Mouse (Mus musculus) E14TG2a.4 (cell line): ENCODE data around the gene AI837181.
A peak's percentile ranks its signal among the peaks of the same experiment; 100 is the strongest.
"Not testable (repeated sequence)": the region's sequence is repeated elsewhere in the genome, so short reads cannot be mapped to it uniquely, and the experiment has no call there.

Source experiments
- H3K27me3 ChIP-seq: 2 replicates; pipeline ENCODE4 v1.6.1; 2014; ENCODE audit warnings: low read length, control low read depth; ENCODE audit not compliant: insufficient read depth
- H3K36me3 ChIP-seq: 2 replicates; pipeline ENCODE4 v1.6.1; 2014; ENCODE audit warnings: low read length, control low read depth; ENCODE audit not compliant: insufficient read depth
- H3K4me1 ChIP-seq: replicated peaks from 2 replicates; pipeline ENCODE4 v1.6.1; 2014; ENCODE audit warnings: low read depth, low read length, control low read depth
- H3K4me3 ChIP-seq: replicated peaks from 2 replicates; pipeline ENCODE4 v1.5.1; 2014; ENCODE audit warnings: mild to moderate bottlenecking, low read length
- H3K9me3 ChIP-seq: 2 replicates; pipeline ENCODE4 v1.6.1; 2014; ENCODE audit warnings: low read length, control low read depth
- CTCF ChIP-seq: conservative IDR thresholded peaks from 2 replicates; pipeline ENCODE4 v1.5.1; 2014; ENCODE audit warnings: low read length
- NANOG ChIP-seq: IDR thresholded peaks from 2 replicates; pipeline ENCODE4 v1.6.1; 2014; ENCODE audit warnings: borderline replicate concordance, low read length, mixed read lengths
- POU5F1 ChIP-seq: IDR thresholded peaks from 2 replicates; pipeline ENCODE4 v1.6.1; 2014; ENCODE audit warnings: low read length, borderline replicate concordance

The AI837181 gene

DNA sequence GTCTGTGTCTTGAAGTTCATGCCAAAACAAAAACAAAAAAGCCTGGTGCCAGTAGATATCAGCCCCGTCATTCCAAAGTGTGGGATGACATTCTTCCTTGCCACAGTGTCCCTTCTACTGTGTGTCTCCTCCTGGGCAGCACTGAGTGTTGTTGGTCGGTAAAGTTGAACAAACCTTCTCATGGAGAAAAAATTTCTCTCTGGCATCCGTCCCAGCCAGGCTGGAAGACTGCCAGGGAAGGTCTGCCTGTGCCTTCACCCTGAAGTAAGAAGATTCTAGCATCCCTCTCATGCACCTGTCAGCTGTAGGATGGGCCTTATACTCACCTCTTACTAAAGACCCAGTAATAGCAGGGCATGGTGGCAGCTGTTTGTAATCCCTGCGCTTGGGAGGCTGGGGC lies 32.1 kb upstream of the AI837181 start:
- Histone ChIP-seq H3K9me3 (no peaks in the 10 kb centered on the region), H3K4me3 (no peak overlapping the region), H3K27me3 (no peaks in the 10 kb centered on the region), H3K4me1 (peaks cover 55% of the 10 kb centered on the region), H3K36me3 (peaks cover 27% of the 10 kb centered on the region)
- TF ChIP-seq CTCF, result no peak
- no peak for TF ChIP-seq NANOG

DNA sequence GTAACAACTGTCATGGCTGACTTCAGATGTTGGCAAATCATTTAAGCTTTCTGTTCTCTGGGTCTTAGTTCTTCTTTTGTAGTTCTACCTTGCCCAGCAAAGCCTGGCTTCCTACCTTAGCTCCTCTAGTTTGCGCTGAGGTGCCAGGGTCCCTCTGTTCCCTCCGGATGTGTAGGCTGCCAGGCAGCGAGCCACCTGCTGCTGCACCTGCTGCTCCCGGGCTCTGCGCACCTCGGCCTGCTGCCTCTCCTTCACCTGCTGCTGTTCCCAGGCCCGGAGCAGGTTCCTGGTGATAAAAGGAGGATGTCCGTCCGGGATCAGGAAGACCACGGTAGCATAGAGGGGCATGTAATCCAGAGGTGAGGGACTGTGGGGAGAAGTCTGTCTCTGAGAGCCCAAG lies 30.8 kb upstream of the AI837181 start:
- H3K27me3 ChIP-seq, result no peaks in the 10 kb centered on the region
- H3K4me3 ChIP-seq, result no peak overlapping the region
- H3K36me3 ChIP-seq, result peaks cover 27% of the 10 kb centered on the region
- TF ChIP-seq CTCF (no peak), POU5F1 (no peak), NANOG (no peak)
- H3K9me3 ChIP-seq, result no peaks in the 10 kb centered on the region
- H3K4me1 ChIP-seq, result peaks cover 54% of the 10 kb centered on the region

DNA sequence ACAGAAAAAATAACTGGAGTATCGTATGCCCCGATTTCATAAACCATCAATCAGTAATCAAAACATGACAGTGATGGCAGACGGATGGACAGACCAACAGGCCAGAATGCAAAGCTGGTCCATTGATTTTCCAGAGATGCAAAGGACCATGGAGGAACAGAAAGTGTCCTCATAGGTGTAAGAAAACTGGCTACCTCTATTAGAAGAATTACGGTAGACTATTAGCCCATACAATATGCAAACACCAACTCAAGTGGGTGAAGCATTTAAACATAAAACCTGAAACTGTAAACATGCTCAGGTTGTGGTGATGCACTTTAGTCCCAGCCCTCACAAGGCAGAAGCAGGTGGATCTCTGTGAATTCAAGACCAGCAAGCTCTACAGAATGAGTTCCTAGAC lies 29.6 kb upstream of the AI837181 start:
- H3K4me3 ChIP-seq, result no peak overlapping the region
- no peaks in the 10 kb centered on the region for H3K27me3 ChIP-seq
- peaks cover 27% of the 10 kb centered on the region for H3K36me3 ChIP-seq
- no peaks in the 10 kb centered on the region for H3K9me3 ChIP-seq
- no peak for TF ChIP-seq NANOG
- no peak for TF ChIP-seq CTCF
- TF ChIP-seq POU5F1, result no peak
- H3K4me1 ChIP-seq, result peaks cover 53% of the 10 kb centered on the region

DNA sequence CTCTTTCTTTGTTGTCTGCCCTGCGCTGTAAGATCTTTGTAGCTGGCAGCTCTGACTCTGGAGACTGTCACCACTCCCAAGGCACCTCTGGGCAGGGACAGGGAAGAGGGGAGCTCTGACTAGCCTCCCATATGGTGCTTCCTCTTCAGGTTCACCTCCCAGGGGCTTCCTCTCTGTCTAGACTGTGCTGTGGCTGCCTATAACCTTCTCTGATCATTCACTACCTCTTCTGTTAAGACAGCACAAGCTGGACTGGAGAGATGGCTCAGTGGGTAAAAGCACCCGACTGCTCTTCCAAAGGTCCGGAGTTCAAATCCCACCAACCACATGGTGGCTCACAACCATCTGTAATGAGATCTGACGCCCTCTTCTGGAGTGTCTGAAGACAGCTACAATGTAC lies 23.9 kb upstream of the AI837181 start:
- not testable (repeated sequence) for H3K27me3 ChIP-seq, H3K9me3 ChIP-seq

DNA sequence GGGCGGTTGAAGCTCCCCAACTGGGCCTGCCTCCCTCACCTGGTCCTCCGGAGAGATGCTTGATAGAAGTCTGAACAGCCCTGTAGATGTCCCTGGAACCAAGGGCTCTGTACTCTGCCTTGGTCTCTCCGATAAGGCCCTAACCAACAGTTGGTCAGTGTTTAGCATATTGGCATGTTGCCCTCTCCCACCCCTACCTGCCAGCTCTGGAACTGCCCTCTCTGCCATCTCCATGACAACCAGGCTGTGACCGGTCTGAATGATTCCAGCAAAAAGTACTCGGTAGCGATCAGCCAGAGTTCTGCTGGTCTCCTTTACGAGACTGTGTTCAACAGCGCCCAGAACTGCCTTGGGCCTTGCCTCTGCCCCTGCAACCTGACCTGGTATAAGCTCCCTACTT lies 22.7 kb upstream of the AI837181 start, which contains the start of gene Tsga10ip:
Gene Tsga10ip (minus strand): TSS at position 234 of the 400 bp plus-strand sequence.
- no peaks in the 10 kb centered on the region for H3K9me3 ChIP-seq
- H3K27me3 ChIP-seq, result no peaks in the 10 kb centered on the region
- no peak within 1 kb of the TSS for H3K4me3 ChIP-seq
- no peaks in the 10 kb centered on the region for H3K36me3 ChIP-seq
- peaks cover 29% of the 10 kb centered on the region for H3K4me1 ChIP-seq
- TF ChIP-seq NANOG (no peak), POU5F1 (no peak), CTCF (no peak)

More for the DNA sequence above, 23.9 kb upstream of the AI837181 start:
- H3K4me1 ChIP-seq, result peaks cover 23% of the 10 kb centered on the region
- H3K36me3 ChIP-seq, result not testable (repeated sequence)
- peak overlapping the region; percentile 49 for H3K4me3 ChIP-seq

DNA sequence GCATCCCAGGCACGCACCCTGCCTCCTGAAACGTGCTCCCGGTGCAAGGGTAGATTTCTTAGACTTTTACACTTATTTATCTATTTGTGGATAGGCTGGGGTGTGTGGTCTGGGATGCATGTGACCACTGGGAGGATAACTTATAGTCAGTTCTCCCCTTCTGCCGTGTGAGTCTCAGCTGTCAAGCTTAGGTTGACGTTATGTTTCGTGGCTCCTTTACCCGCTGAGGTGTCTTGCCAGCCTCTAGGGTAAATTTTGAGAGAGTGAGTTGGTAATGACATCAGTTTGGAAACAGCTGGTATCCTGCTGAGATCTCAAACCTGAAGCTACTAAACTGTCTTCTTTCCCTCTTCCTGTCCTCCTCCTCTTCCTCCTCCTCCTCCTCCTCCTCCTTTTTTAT lies 19.0 kb upstream of the AI837181 start:
- H3K4me1 ChIP-seq, result peaks cover 45% of the 10 kb centered on the region
- H3K36me3 ChIP-seq, result no peaks in the 10 kb centered on the region
- H3K4me3 ChIP-seq, result peak overlapping the region; percentile 65
- H3K27me3 ChIP-seq, result no peaks in the 10 kb centered on the region
- TF ChIP-seq CTCF (no peak), NANOG (no peak), POU5F1 (no peak)
- no peaks in the 10 kb centered on the region for H3K9me3 ChIP-seq

DNA sequence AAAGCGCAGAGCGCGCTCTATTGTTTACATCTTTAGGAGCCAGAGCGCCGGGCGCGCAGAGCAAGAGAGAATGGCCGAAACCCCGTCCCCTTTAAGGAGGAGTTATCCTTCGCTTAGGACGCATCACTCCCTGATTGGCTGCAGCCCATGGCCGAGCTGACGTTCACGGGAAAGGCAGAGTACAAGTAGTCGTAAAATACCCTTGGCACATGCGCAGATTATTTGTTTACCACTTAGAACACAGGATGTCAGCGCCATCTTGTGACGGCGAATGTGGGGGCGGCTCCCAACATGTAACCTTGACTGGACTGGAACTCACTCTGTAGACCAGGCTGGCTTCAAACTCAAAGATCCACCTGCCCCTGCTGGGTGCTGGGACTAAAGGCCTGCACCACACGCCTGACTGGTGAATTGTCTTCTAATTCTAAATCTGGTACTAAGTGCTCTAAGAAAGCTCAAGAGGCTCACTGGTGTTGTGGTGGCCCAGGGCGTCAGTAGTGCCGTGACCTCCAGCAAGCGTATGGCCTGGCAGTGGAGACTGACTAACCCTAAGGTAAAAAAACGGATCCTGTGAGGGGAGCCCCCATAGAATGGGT lies 18.3 kb upstream of the AI837181 start:
- H3K4me1 ChIP-seq, result peaks cover 43% of the 10 kb centered on the region
- not testable (repeated sequence) for H3K9me3 ChIP-seq, H3K27me3 ChIP-seq, H3K36me3 ChIP-seq
- H3K4me3 ChIP-seq, result peak overlapping the region; percentile 80

DNA sequence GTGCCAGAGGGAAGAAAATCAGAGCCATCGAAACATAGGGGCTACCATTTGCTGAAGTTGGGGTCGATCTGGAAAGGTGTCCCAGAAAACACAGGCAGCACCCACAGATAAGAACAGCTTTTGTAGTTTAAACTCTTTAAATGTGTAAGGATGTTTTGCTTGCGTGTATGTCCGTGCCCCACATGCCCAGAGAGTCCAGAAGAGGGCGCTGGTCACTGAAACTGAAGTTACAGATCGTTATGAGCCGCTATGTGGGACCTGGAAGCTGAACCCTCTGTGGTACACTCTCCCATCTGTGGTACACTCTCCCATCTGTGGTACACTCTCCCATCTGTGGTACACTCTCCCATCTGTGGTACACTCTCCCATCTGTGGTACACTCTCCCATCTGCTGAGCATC lies 17.8 kb upstream of the AI837181 start:
- TF ChIP-seq CTCF (peak; percentile 51), NANOG (no peak), POU5F1 (no peak)
- Histone ChIP-seq H3K4me1 (peaks cover 48% of the 10 kb centered on the region), H3K9me3 (no peaks in the 10 kb centered on the region), H3K27me3 (no peaks in the 10 kb centered on the region), H3K36me3 (no peaks in the 10 kb centered on the region), H3K4me3 (peak overlapping the region; percentile 80)

DNA sequence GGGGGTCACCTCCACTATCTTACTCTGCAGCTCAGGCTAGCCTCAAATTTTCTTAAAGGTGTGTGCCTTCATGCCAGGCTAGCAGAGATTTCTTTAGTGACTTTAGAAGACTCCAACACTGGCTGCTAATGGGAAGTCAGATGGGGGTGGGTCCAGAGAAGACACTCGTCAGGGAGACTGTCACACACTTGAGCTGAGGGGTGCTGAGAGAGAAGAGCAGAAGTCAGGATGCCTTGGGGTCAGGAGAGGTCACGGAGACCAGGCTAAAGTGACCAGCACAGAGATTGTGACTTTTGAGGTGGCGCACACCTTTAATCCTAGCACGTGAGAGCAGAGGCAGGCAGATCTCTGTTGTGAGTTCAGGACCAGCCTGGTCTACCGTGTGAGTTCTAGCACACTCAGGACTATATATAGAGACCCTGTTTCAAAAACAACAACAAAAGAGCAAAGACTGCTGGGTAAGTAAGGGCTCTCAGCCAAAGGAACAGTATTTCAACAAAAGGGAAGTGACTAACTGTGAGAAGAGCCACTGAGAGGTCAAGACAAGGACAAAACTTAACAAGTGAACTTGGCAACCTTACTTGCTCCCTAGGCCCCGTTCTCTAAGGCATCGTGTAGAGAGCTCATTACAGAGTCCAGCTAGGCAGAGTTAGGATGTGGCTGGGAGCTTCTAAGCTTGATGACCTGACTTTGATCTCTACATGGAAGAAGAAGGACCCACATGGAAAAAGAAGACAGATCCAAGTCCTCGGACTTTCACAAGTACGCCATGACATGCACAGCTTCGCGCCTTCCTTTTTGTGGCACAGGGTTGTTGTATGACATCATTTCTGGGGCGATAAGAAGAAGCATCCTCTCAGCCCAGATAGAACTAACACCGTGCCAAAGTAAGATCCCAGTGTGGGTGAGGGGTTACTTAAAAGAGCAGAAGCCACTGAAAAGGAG lies 16.6 kb upstream of the AI837181 start:
- peaks cover 48% of the 10 kb centered on the region for H3K4me1 ChIP-seq
- H3K27me3 ChIP-seq, result no peaks in the 10 kb centered on the region
- H3K36me3 ChIP-seq, result no peaks in the 10 kb centered on the region
- TF ChIP-seq NANOG, result no peak
- no peak for TF ChIP-seq POU5F1
- no peaks in the 10 kb centered on the region for H3K9me3 ChIP-seq
- H3K4me3 ChIP-seq, result 0 out of 2 replicates have a peak overlapping the region, but pooled peaks have one; percentile 17
